Mouse (Mus musculus) cerebellum, adult 11-12 months (tissue): ENCODE data around the gene Casq1.
"Not testable (repeated sequence)": the region's sequence is repeated elsewhere in the genome, so short reads cannot be mapped to it uniquely, and the experiment has no call there.

Source experiments
- DNase-seq: peaks from one replicate; pipeline ENCODE4 v3.0.0; 2022

Casq1 gene

GRCm38 (mm10) chr1:172219451-172220406 is at the start of gene Casq1:
Casq1 (minus strand) TSS chr1:172219868.
- no peak for DNase-seq

GRCm38 (mm10) chr1:172261477-172262078 is 41.9 kb upstream of the Casq1 start, which contains the start of gene Igsf8:
Igsf8 (plus strand) TSS chr1:172261641.
- no peak for DNase-seq

GRCm38 (mm10) chr1:172258314-172258713 is 38.6 kb upstream of the Casq1 start, which contains the start of gene Atp1a4:
Atp1a4 (minus strand) TSS chr1:172258414.
- no peak for DNase-seq

GRCm38 (mm10) chr1:172247679-172248078 is 28.0 kb upstream of the Casq1 start:
- no peak for DNase-seq

- DNase-seq, result no peak
These were observed 27.5 kb upstream of the Casq1 start for GRCm38 (mm10) chr1:172247216-172247615.

- not testable (repeated sequence) for DNase-seq
These were observed 25.0 kb upstream of the Casq1 start for GRCm38 (mm10) chr1:172244645-172245044.

GRCm38 (mm10) chr1:172243547-172244205 is 24.0 kb upstream of the Casq1 start:
- DNase-seq, result peak; percentile 19

GRCm38 (mm10) chr1:172242401-172242800 is 22.7 kb upstream of the Casq1 start:
- no peak for DNase-seq

- DNase-seq, result no peak
These were observed 21.5 kb upstream of the Casq1 start for GRCm38 (mm10) chr1:172240945-172241708.

- DNase-seq, result no peak
These were observed 9.5 kb upstream of the Casq1 start for GRCm38 (mm10) chr1:172229215-172229614.

- no peak for DNase-seq
These were observed 8.5 kb upstream of the Casq1 start for GRCm38 (mm10) chr1:172228209-172228608.

- no peak for DNase-seq
These were observed 1.8 kb upstream of the Casq1 start for GRCm38 (mm10) chr1:172221297-172222063.

- DNase-seq, result no peak
These were observed 746 bp upstream of the Casq1 start for GRCm38 (mm10) chr1:172220414-172220813.

- no peak for DNase-seq
These were observed 1.3 kb downstream of the Casq1 start for GRCm38 (mm10) chr1:172218164-172218910.

- DNase-seq, result peak; percentile 88
These were observed 2.5 kb downstream of the Casq1 start for GRCm38 (mm10) chr1:172217148-172217547.

- DNase-seq, result no peak
These were observed 4.9 kb downstream of the Casq1 start for GRCm38 (mm10) chr1:172214748-172215147.

- no peak for DNase-seq
These were observed 5.9 kb downstream of the Casq1 start for GRCm38 (mm10) chr1:172213771-172214170.

GRCm38 (mm10) chr1:172212776-172213175 is 6.9 kb downstream of the Casq1 start:
- DNase-seq, result no peak

GRCm38 (mm10) chr1:172207111-172207584 is 12.5 kb downstream of the Casq1 start:
- peak; percentile 75 for DNase-seq

- peak; percentile 93 for DNase-seq
These were observed 13.3 kb downstream of the Casq1 start, which contains the start of gene Pea15a for GRCm38 (mm10) chr1:172206141-172206917. Pea15a (minus strand) TSS chr1:172206804.
